Mouse (Mus musculus): ENCODE data around the gene Ereg.

GRCm38 (mm10) chr5:91138970-91139369, 64.5 kb downstream of the Ereg start:
- TF ChIP-seq CTCF (conservative IDR thresholded peaks at IDR 0.05 in 1 of 2, IDR thresholded peaks at IDR 0.05 in 1 of 2; ENCODE audit: low read depth in 2 of 2, low read length in 2 of 2) (no peak), NRF1 (IDR thresholded peaks at IDR 0.05; ENCODE audit: low read depth, low read length) (no peak), USF1 (IDR thresholded peaks at IDR 0.05; ENCODE audit: low read depth, low read length) (no peak), CHD1 (IDR thresholded peaks at IDR 0.05; ENCODE audit: low read depth, low read length) (no peak), EP300 (IDR thresholded peaks at IDR 0.05; ENCODE audit: low read length) (no peak), TCF12 (IDR thresholded peaks at IDR 0.05; ENCODE audit: low read depth, low read length) (no peak), POLR2A (IDR thresholded peaks at IDR 0.05; ENCODE audit: low read depth, low read length) (no peak), HCFC1 (IDR thresholded peaks at IDR 0.05; ENCODE audit: low read depth, low read length) (no peak), IRF4 (IDR thresholded peaks at IDR 0.05; ENCODE audit: low read depth, low read length) (no peak), TBP (conservative IDR thresholded peaks at IDR 0.05; ENCODE audit: low read depth, low read length) (no peak), POLR2AphosphoS2 (IDR thresholded peaks at IDR 0.05; ENCODE audit: low read depth, low read length) (no peak), MAX (IDR thresholded peaks at IDR 0.05; ENCODE audit: low read length) (no peak), CHD2 (IDR thresholded peaks at IDR 0.05; ENCODE audit: low read length) (no peak)
